Mouse (Mus musculus) intestine, embryonic 15.5 days (tissue): ENCODE measurements around the gene Hectd4. TPM values are rescaled to one million over a fixed set of nuclear protein-coding genes. Genes with fewer than 3 reads are reported as not detected.
"Not testable (repeated sequence)": the region's sequence is repeated elsewhere in the genome, so short reads cannot be mapped to it uniquely, and the experiment has no call there.

Experiments used
- ATAC-seq: fragments of 200-750 bp; cut with Nextera tagmentation; 2 replicates; pipeline ENCODE4 v1.8.0; 2017; ENCODE audit warnings: moderate TSS enrichment, moderate library complexity
- H3K27ac ChIP-seq: fragments of 300-500 bp; sonication (generic); 2 replicates; pipeline ENCODE4 v1.5.1; 2015; ENCODE audit warnings: mild to moderate bottlenecking, inconsistent platforms
- H3K27me3 ChIP-seq: fragments of 300-500 bp; sonication (generic); replicated peaks from 2 replicates; pipeline ENCODE4 v1.6.1; 2015; ENCODE audit warnings: inconsistent platforms
- H3K36me3 ChIP-seq: fragments of 300-500 bp; sonication (generic); 2 replicates; pipeline ENCODE4 v1.6.1; 2015; ENCODE audit warnings: inconsistent platforms
- H3K4me1 ChIP-seq: fragments of 300-500 bp; sonication (generic); replicated peaks from 2 replicates; pipeline ENCODE4 v1.6.1; 2015; ENCODE audit warnings: inconsistent platforms
- H3K4me2 ChIP-seq: fragments of 300-500 bp; sonication (generic); replicated peaks from 2 replicates; pipeline ENCODE4 v1.6.1; 2015; ENCODE audit warnings: mild to moderate bottlenecking, inconsistent platforms
- H3K4me3 ChIP-seq: fragments of 300-500 bp; sonication (generic); replicated peaks from 2 replicates; pipeline ENCODE4 v1.5.1; 2015; ENCODE audit warnings: inconsistent platforms
- H3K9ac ChIP-seq: fragments of 300-500 bp; sonication (generic); 2 replicates; pipeline ENCODE4 v1.6.1; 2015; ENCODE audit warnings: inconsistent platforms
- H3K9me3 ChIP-seq: fragments of 300-500 bp; sonication (generic); 2 replicates; pipeline ENCODE4 v1.6.1; 2016; ENCODE audit warnings: inconsistent platforms
- WGBS: fragments of 180-500 bp; shearing (Covaris S2); methylation state at CpG from one replicate; pipeline ENCODE4 v1.1.7; 2015; 5-methylcytosine and 5-hydroxymethylcytosine counted together
- polyA plus RNA-seq: library from polyadenylated mRNA; unstranded; fragments of >200 nt; fragmentation: Nextera tagmentation; extraction: Ambion mirVana; gene quantifications from 2 replicates; pipeline ENCODE4 v1.2.1, GENCODE M21; 2015

Hectd4 gene
- polyA plus RNA-seq, 1 experiment from 2014 or later = 4.2 TPM

GRCm38 (mm10) chr5:121225854-121226253 is 5.8 kb downstream of the Hectd4 start:
- no peaks in the 10 kb centered on the region for H3K9me3 ChIP-seq
- H3K4me2 ChIP-seq = no peak overlapping the region
- no peak overlapping the region for H3K4me3 ChIP-seq
- no peak overlapping the region for H3K27ac ChIP-seq
- H3K4me1 ChIP-seq = peaks cover 14% of the 10 kb centered on the region
- no peak overlapping the region for H3K9ac ChIP-seq
- no peaks in the 10 kb centered on the region for H3K27me3 ChIP-seq
- H3K36me3 ChIP-seq = no peaks in the 10 kb centered on the region
- no peak for ATAC-seq
- 77% methylated on average over 2 of the region's 2 CpGs for WGBS

- no peaks in the 10 kb centered on the region for H3K9me3 ChIP-seq
- no peak for ATAC-seq
- H3K4me2 ChIP-seq = no peak overlapping the region
- H3K4me1 ChIP-seq = peaks cover 11% of the 10 kb centered on the region
- no peaks in the 10 kb centered on the region for H3K27me3 ChIP-seq
- no peaks in the 10 kb centered on the region for H3K36me3 ChIP-seq
- H3K4me3 ChIP-seq = no peak overlapping the region
- no peak overlapping the region for H3K9ac ChIP-seq
- 66% methylated on average over 3 of the region's 3 CpGs for WGBS
- no peak overlapping the region for H3K27ac ChIP-seq
Observed at GRCm38 (mm10) chr5:121226406-121226805, 6.4 kb downstream of the Hectd4 start.

- no peak overlapping the region for H3K27ac ChIP-seq
- H3K4me2 ChIP-seq = no peak overlapping the region
- H3K27me3 ChIP-seq = no peaks in the 10 kb centered on the region
- H3K9me3 ChIP-seq = no peaks in the 10 kb centered on the region
- no peak for ATAC-seq
- H3K4me3 ChIP-seq = no peak overlapping the region
- H3K4me1 ChIP-seq = peaks cover 10% of the 10 kb centered on the region
- 73% methylated on average over 4 of the region's 4 CpGs for WGBS
- H3K36me3 ChIP-seq = no peaks in the 10 kb centered on the region
- H3K9ac ChIP-seq = no peak overlapping the region
Observed at GRCm38 (mm10) chr5:121226845-121227244, 6.8 kb downstream of the Hectd4 start.

- H3K27me3 ChIP-seq, H3K4me2 ChIP-seq, H3K4me1 ChIP-seq, H3K9me3 ChIP-seq, H3K36me3 ChIP-seq, H3K27ac ChIP-seq, H3K9ac ChIP-seq, ATAC-seq, H3K4me3 ChIP-seq: not testable (repeated sequence)
- 79% methylated on average over 1 of the region's 1 CpGs for WGBS
Observed at GRCm38 (mm10) chr5:121227330-121227729, 7.3 kb downstream of the Hectd4 start.

- whole genome bisulfite sequencing = 48% methylated on average over 2 of the region's 2 CpGs
Observed at GRCm38 (mm10) chr5:121229182-121229581, 9.2 kb downstream of the Hectd4 start.

GRCm38 (mm10) chr5:121230811-121231210 is 10.8 kb downstream of the Hectd4 start:
- WGBS = 84% methylated on average over 9 of the region's 9 CpGs
- no peak overlapping the region for H3K27ac ChIP-seq
- H3K4me1 ChIP-seq = peaks cover 10% of the 10 kb centered on the region
- H3K4me3 ChIP-seq = no peak overlapping the region
- H3K36me3 ChIP-seq = no peaks in the 10 kb centered on the region
- H3K4me2 ChIP-seq = no peak overlapping the region
- no peaks in the 10 kb centered on the region for H3K9me3 ChIP-seq
- ATAC-seq = no peak
- H3K27me3 ChIP-seq = no peaks in the 10 kb centered on the region
- H3K9ac ChIP-seq = no peak overlapping the region

More at GRCm38 (mm10) chr5:121229182-121229581, 9.2 kb downstream of the Hectd4 start:
- no peaks in the 10 kb centered on the region for H3K9me3 ChIP-seq
- no peak overlapping the region for H3K9ac ChIP-seq
- no peak for ATAC-seq
- no peak overlapping the region for H3K4me2 ChIP-seq
- H3K27ac ChIP-seq = no peak overlapping the region
- H3K36me3 ChIP-seq = no peaks in the 10 kb centered on the region
- H3K4me1 ChIP-seq = peaks cover 10% of the 10 kb centered on the region
- H3K4me3 ChIP-seq = no peak overlapping the region
- no peaks in the 10 kb centered on the region for H3K27me3 ChIP-seq

- H3K27me3 ChIP-seq = no peaks in the 10 kb centered on the region
- no peaks in the 10 kb centered on the region for H3K9me3 ChIP-seq
- H3K36me3 ChIP-seq = no peaks in the 10 kb centered on the region
- ATAC-seq = no peak
- no peak overlapping the region for H3K27ac ChIP-seq
- 0 out of 2 replicates have a peak, but pooled peaks cover 4% of the 10 kb centered on the region for H3K4me1 ChIP-seq
- H3K4me3 ChIP-seq = no peak overlapping the region
- 100% methylated on average over 1 of the region's 1 CpGs for WGBS
- no peak overlapping the region for H3K9ac ChIP-seq
- H3K4me2 ChIP-seq = no peak overlapping the region
Observed at GRCm38 (mm10) chr5:121232789-121233188, 12.8 kb downstream of the Hectd4 start.

- Histone ChIP-seq H3K9me3 (no peaks in the 10 kb centered on the region), H3K27me3 (no peaks in the 10 kb centered on the region), H3K36me3 (no peaks in the 10 kb centered on the region), H3K9ac (no peak overlapping the region), H3K4me1 (0 out of 2 replicates have a peak, but pooled peaks cover 4% of the 10 kb centered on the region), H3K4me3 (no peak overlapping the region), H3K4me2 (no peak overlapping the region), H3K27ac (no peak overlapping the region; the same call in 1 of the 2 replicates)
- 40% methylated on average over 2 of the region's 2 CpGs for WGBS
- peak; percentile 85 for ATAC-seq
Observed at GRCm38 (mm10) chr5:121233726-121234125, 13.7 kb downstream of the Hectd4 start.

GRCm38 (mm10) chr5:121236171-121236570 is 16.2 kb downstream of the Hectd4 start:
- H3K27ac ChIP-seq = no peak overlapping the region
- no peak overlapping the region for H3K9ac ChIP-seq
- no peaks in the 10 kb centered on the region for H3K9me3 ChIP-seq
- H3K4me1 ChIP-seq = no peaks in the 10 kb centered on the region
- H3K4me2 ChIP-seq = no peak overlapping the region
- H3K27me3 ChIP-seq = no peaks in the 10 kb centered on the region
- 58% methylated on average over 5 of the region's 5 CpGs for WGBS
- H3K4me3 ChIP-seq = no peak overlapping the region
- ATAC-seq = peak; percentile 59; the same call in 1 of the 2 replicates
- no peaks in the 10 kb centered on the region for H3K36me3 ChIP-seq

- 79% methylated on average over 2 of the region's 2 CpGs for WGBS
Observed at GRCm38 (mm10) chr5:121238208-121238607, 18.2 kb downstream of the Hectd4 start.

GRCm38 (mm10) chr5:121239846-121240245 is 19.8 kb downstream of the Hectd4 start:
- WGBS = 77% methylated on average over 5 of the region's 5 CpGs

More at GRCm38 (mm10) chr5:121238208-121238607, 18.2 kb downstream of the Hectd4 start:
- H3K36me3 ChIP-seq = no peaks in the 10 kb centered on the region
- no peak overlapping the region for H3K4me2 ChIP-seq
- H3K27me3 ChIP-seq = no peaks in the 10 kb centered on the region
- no peak overlapping the region for H3K27ac ChIP-seq
- no peak for ATAC-seq
- H3K9me3 ChIP-seq = no peaks in the 10 kb centered on the region
- H3K4me1 ChIP-seq = no peaks in the 10 kb centered on the region
- no peak overlapping the region for H3K4me3 ChIP-seq
- no peak overlapping the region for H3K9ac ChIP-seq

GRCm38 (mm10) chr5:121241182-121241581 is 21.2 kb downstream of the Hectd4 start:
- no peak for ATAC-seq
- H3K9me3 ChIP-seq = no peaks in the 10 kb centered on the region
- no peaks in the 10 kb centered on the region for H3K36me3 ChIP-seq
- H3K9ac ChIP-seq = no peak overlapping the region
- H3K4me3 ChIP-seq = no peak overlapping the region
- H3K4me2 ChIP-seq = no peak overlapping the region
- H3K4me1 ChIP-seq = no peaks in the 10 kb centered on the region
- no peaks in the 10 kb centered on the region for H3K27me3 ChIP-seq
- H3K27ac ChIP-seq = no peak overlapping the region

More at GRCm38 (mm10) chr5:121239846-121240245, 19.8 kb downstream of the Hectd4 start:
- ATAC-seq = no peak
- no peak overlapping the region for H3K9ac ChIP-seq
- no peak overlapping the region for H3K4me2 ChIP-seq
- H3K4me1 ChIP-seq = no peaks in the 10 kb centered on the region
- no peaks in the 10 kb centered on the region for H3K9me3 ChIP-seq
- H3K4me3 ChIP-seq = no peak overlapping the region
- H3K27me3 ChIP-seq = no peaks in the 10 kb centered on the region
- no peak overlapping the region for H3K27ac ChIP-seq
- H3K36me3 ChIP-seq = no peaks in the 10 kb centered on the region

- H3K36me3 ChIP-seq = no peaks in the 10 kb centered on the region
- no peak overlapping the region for H3K9ac ChIP-seq
- peak; percentile 67; the same call in 1 of the 2 replicates for ATAC-seq
- H3K4me2 ChIP-seq = no peak overlapping the region
- H3K4me1 ChIP-seq = no peaks in the 10 kb centered on the region
- no peak overlapping the region for H3K4me3 ChIP-seq
- H3K27ac ChIP-seq = no peak overlapping the region
- H3K9me3 ChIP-seq = no peaks in the 10 kb centered on the region
- H3K27me3 ChIP-seq = no peaks in the 10 kb centered on the region
- WGBS = 38% methylated on average over 1 of the region's 1 CpGs
Observed at GRCm38 (mm10) chr5:121242261-121242660, 22.2 kb downstream of the Hectd4 start.
